Mouse (Mus musculus) midbrain, embryonic 11.5 days (tissue): ENCODE results near the gene Foxd3. TPM values are rescaled to one million over a fixed set of nuclear protein-coding genes. Genes with fewer than 3 reads are reported as not detected.

Source experiments
- ATAC-seq: fragments of 200-750 bp; cut with Nextera tagmentation; 2 replicates; pipeline ENCODE4 v1.8.0; 2017; ENCODE audit warnings: moderate TSS enrichment, moderate library complexity; ENCODE audit not compliant: low FRiP score
- DNase-seq: peaks from one replicate; pipeline ENCODE4 v3.0.0; 2015; ENCODE audit warnings: low spot score; ENCODE audit errors: missing footprints
- H3K27ac ChIP-seq: fragments of 300-500 bp; sonication (generic); 2 replicates; pipeline ENCODE4 v1.5.1; 2014; ENCODE audit warnings: low read depth, low read length
- H3K27me3 ChIP-seq: fragments of 300-500 bp; sonication (generic); 2 replicates; pipeline ENCODE4 v1.6.1; 2014; ENCODE audit warnings: mild to moderate bottlenecking, low read length, moderate library complexity, mixed read lengths; ENCODE audit not compliant: control insufficient read depth, insufficient read depth
- H3K36me3 ChIP-seq: fragments of 300-500 bp; sonication (generic); 2 replicates; pipeline ENCODE4 v1.6.1; 2014; ENCODE audit warnings: mild to moderate bottlenecking, low read length, moderate library complexity, mixed read lengths; ENCODE audit not compliant: control insufficient read depth, insufficient read depth
- H3K4me1 ChIP-seq: fragments of 300-500 bp; sonication (generic); 2 replicates; pipeline ENCODE4 v1.6.1; 2014; ENCODE audit warnings: low read length; ENCODE audit not compliant: control insufficient read depth, insufficient read depth
- H3K4me2 ChIP-seq: fragments of 300-500 bp; sonication (generic); 2 replicates; pipeline ENCODE4 v1.6.1; 2014; ENCODE audit warnings: mild to moderate bottlenecking, moderate library complexity
- H3K4me3 ChIP-seq: fragments of 300-500 bp; sonication (generic); 2 replicates; pipeline ENCODE4 v1.5.1; 2014; ENCODE audit warnings: low read depth, low read length
- H3K9ac ChIP-seq: fragments of 300-500 bp; sonication (generic); 2 replicates; pipeline ENCODE4 v1.6.1; 2014; ENCODE audit warnings: low read length
- H3K9me3 ChIP-seq: fragments of 300-500 bp; sonication (generic); 2 replicates; pipeline ENCODE4 v1.6.1; 2016; ENCODE audit warnings: low read length; ENCODE audit not compliant: control insufficient read depth
- WGBS: fragments of 180-500 bp; shearing (Covaris S2); extraction: QIAGEN DNeasy Blood & Tissue Kit; methylation state at CpG from one replicate; pipeline ENCODE4 v1.1.7; 2014; 5-methylcytosine and 5-hydroxymethylcytosine counted together
- polyA plus RNA-seq: library from polyadenylated mRNA; unstranded; fragments of >200 nt; fragmentation: Nextera tagmentation; extraction: Ambion mirVana; gene quantifications from 2 replicates; pipeline ENCODE4 v1.2.1, GENCODE M21; 2014

The Foxd3 gene
- polyA plus RNA-seq, 1 experiment from 2014 or later, result 0.05 TPM

GRCm38 (mm10) chr4:99654621-99655296 lies 1.3 kb upstream of the Foxd3 start:
- WGBS, result 1% methylated on average over 27 of the region's 27 CpGs
- Histone ChIP-seq H3K27ac (no peak overlapping the region), H3K9me3 (no peaks in the 10 kb centered on the region), H3K4me2 (no peak overlapping the region), H3K27me3 (peaks cover 96% of the 10 kb centered on the region), H3K9ac (no peak overlapping the region), H3K4me1 (peaks cover 15% of the 10 kb centered on the region), H3K4me3 (no peak overlapping the region), H3K36me3 (no peaks in the 10 kb centered on the region)
- ATAC-seq (no peak), DNase-seq (peak; percentile 95)

- peaks cover 94% of the 10 kb centered on the region for H3K27me3 ChIP-seq
- H3K4me1 ChIP-seq, result peaks cover 12% of the 10 kb centered on the region
- peak overlapping the region; percentile 36 for H3K4me2 ChIP-seq
- H3K27ac ChIP-seq, result no peak overlapping the region
- peak; percentile 20; the same call in 1 of the 2 replicates for ATAC-seq
- DNase-seq, result peak; percentile 97
- under 1% methylated on average over 92 of the region's 92 CpGs for WGBS
- H3K9ac ChIP-seq, result no peak overlapping the region
- H3K4me3 ChIP-seq, result peak overlapping the region; percentile 25
- no peaks in the 10 kb centered on the region for H3K36me3 ChIP-seq
- no peaks in the 10 kb centered on the region for H3K9me3 ChIP-seq
Measured at GRCm38 (mm10) chr4:99656605-99657429, 718 bp downstream of the Foxd3 start.

- ATAC-seq (peak; percentile 38; the same call in 1 of the 2 replicates), DNase-seq (peak; percentile 91)
- Histone ChIP-seq H3K4me1 (peaks cover 12% of the 10 kb centered on the region), H3K9ac (no peak overlapping the region), H3K4me3 (peak overlapping the region; percentile 25), H3K36me3 (no peaks in the 10 kb centered on the region), H3K4me2 (peak overlapping the region; percentile 36), H3K9me3 (no peaks in the 10 kb centered on the region), H3K27me3 (peaks cover 93% of the 10 kb centered on the region), H3K27ac (no peak overlapping the region)
- under 1% methylated on average over 58 of the region's 62 CpGs for WGBS
Measured at GRCm38 (mm10) chr4:99657430-99657820, 1.3 kb downstream of the Foxd3 start.

- Histone ChIP-seq H3K9ac (no peak overlapping the region), H3K27me3 (peaks cover 92% of the 10 kb centered on the region), H3K36me3 (no peaks in the 10 kb centered on the region), H3K4me1 (peaks cover 12% of the 10 kb centered on the region), H3K4me3 (peak overlapping the region; percentile 25), H3K4me2 (peak overlapping the region; percentile 36), H3K9me3 (no peaks in the 10 kb centered on the region), H3K27ac (no peak overlapping the region)
- DNase-seq (peak; percentile 96), ATAC-seq (peak; percentile 55)
- under 1% methylated on average over 30 of the region's 41 CpGs for WGBS
Measured at GRCm38 (mm10) chr4:99657831-99658470, 1.9 kb downstream of the Foxd3 start.

GRCm38 (mm10) chr4:99658881-99659280 lies 2.8 kb downstream of the Foxd3 start:
- H3K4me3 ChIP-seq, result no peak overlapping the region
- peaks cover 92% of the 10 kb centered on the region for H3K27me3 ChIP-seq
- 16% methylated on average over 6 of the region's 6 CpGs for WGBS
- no peaks in the 10 kb centered on the region for H3K9me3 ChIP-seq
- H3K27ac ChIP-seq, result no peak overlapping the region
- H3K4me2 ChIP-seq, result no peak overlapping the region
- peaks cover 9% of the 10 kb centered on the region for H3K4me1 ChIP-seq
- ATAC-seq (no peak), DNase-seq (peak; percentile 93)
- no peak overlapping the region for H3K9ac ChIP-seq
- no peaks in the 10 kb centered on the region for H3K36me3 ChIP-seq

GRCm38 (mm10) chr4:99659361-99660072 lies 3.4 kb downstream of the Foxd3 start:
- DNase-seq (peak; percentile 96), ATAC-seq (no peak)
- Histone ChIP-seq H3K27me3 (peaks cover 91% of the 10 kb centered on the region), H3K27ac (no peak overlapping the region), H3K4me2 (no peak overlapping the region), H3K9me3 (no peaks in the 10 kb centered on the region), H3K4me1 (peaks cover 9% of the 10 kb centered on the region), H3K9ac (no peak overlapping the region), H3K36me3 (no peaks in the 10 kb centered on the region), H3K4me3 (no peak overlapping the region)
- 1% methylated on average over 28 of the region's 28 CpGs for WGBS

- peaks cover 9% of the 10 kb centered on the region for H3K4me1 ChIP-seq
- H3K9me3 ChIP-seq, result no peaks in the 10 kb centered on the region
- H3K27ac ChIP-seq, result no peak overlapping the region
- H3K27me3 ChIP-seq, result peaks cover 91% of the 10 kb centered on the region
- H3K4me2 ChIP-seq, result no peak overlapping the region
- WGBS, result under 1% methylated on average over 20 of the region's 20 CpGs
- no peaks in the 10 kb centered on the region for H3K36me3 ChIP-seq
- ATAC-seq, result no peak
- no peak overlapping the region for H3K4me3 ChIP-seq
- DNase-seq, result peak; percentile 97
- H3K9ac ChIP-seq, result no peak overlapping the region
Measured at GRCm38 (mm10) chr4:99660073-99660611, 4.0 kb downstream of the Foxd3 start.

- under 1% methylated on average over 11 of the region's 11 CpGs for WGBS
Measured at GRCm38 (mm10) chr4:99660981-99661380, 4.9 kb downstream of the Foxd3 start.

More at GRCm38 (mm10) chr4:99660981-99661380, 4.9 kb downstream of the Foxd3 start:
- peaks cover 87% of the 10 kb centered on the region for H3K27me3 ChIP-seq
- no peak overlapping the region for H3K9ac ChIP-seq
- H3K4me3 ChIP-seq, result no peak overlapping the region
- H3K9me3 ChIP-seq, result no peaks in the 10 kb centered on the region
- peaks cover 7% of the 10 kb centered on the region for H3K4me1 ChIP-seq
- no peak overlapping the region for H3K27ac ChIP-seq
- no peak overlapping the region for H3K4me2 ChIP-seq
- ATAC-seq (peak; percentile 19; the same call in 1 of the 2 replicates), DNase-seq (peak; percentile 99)
- H3K36me3 ChIP-seq, result no peaks in the 10 kb centered on the region
